Mouse (Mus musculus) hindbrain, embryonic 13.5 days (tissue): Measurements from ENCODE around the gene Gnat1. TPM values are rescaled to one million over a fixed set of nuclear protein-coding genes. Genes with fewer than 3 reads are reported as not detected.

Source experiments
- ATAC-seq: fragments of 200-750 bp; cut with Nextera tagmentation; 2 replicates; pipeline ENCODE4 v1.8.0; 2017; ENCODE audit warnings: moderate TSS enrichment; ENCODE audit not compliant: low FRiP score
- H3K27ac ChIP-seq: fragments of 300-500 bp; sonication (generic); 2 replicates; pipeline ENCODE4 v1.5.1; 2015; ENCODE audit warnings: inconsistent platforms, mild to moderate bottlenecking, moderate library complexity
- H3K27me3 ChIP-seq: fragments of 300-500 bp; sonication (generic); 2 replicates; pipeline ENCODE4 v1.6.1; 2015; ENCODE audit warnings: mild to moderate bottlenecking, inconsistent platforms
- H3K36me3 ChIP-seq: fragments of 300-500 bp; sonication (generic); 2 replicates; pipeline ENCODE4 v1.6.1; 2015; ENCODE audit warnings: mild to moderate bottlenecking, inconsistent platforms
- H3K4me1 ChIP-seq: fragments of 300-500 bp; sonication (generic); replicated peaks from 2 replicates; pipeline ENCODE4 v1.6.1; 2015; ENCODE audit warnings: inconsistent platforms
- H3K4me2 ChIP-seq: fragments of 300-500 bp; sonication (generic); 2 replicates; pipeline ENCODE4 v1.6.1; 2015; ENCODE audit warnings: inconsistent platforms, mild to moderate bottlenecking, moderate library complexity
- H3K4me3 ChIP-seq: fragments of 300-500 bp; sonication (generic); 2 replicates; pipeline ENCODE4 v1.5.1; 2015; ENCODE audit warnings: mild to moderate bottlenecking, inconsistent platforms
- H3K9ac ChIP-seq: fragments of 300-500 bp; sonication (generic); 2 replicates; pipeline ENCODE4 v1.6.1; 2015; ENCODE audit warnings: mild to moderate bottlenecking, inconsistent platforms
- H3K9me3 ChIP-seq: fragments of 300-500 bp; sonication (generic); 2 replicates; pipeline ENCODE4 v1.6.1; 2016; ENCODE audit warnings: inconsistent platforms
- WGBS: fragments of 180-500 bp; shearing (Covaris S2); methylation state at CpG from one replicate; pipeline ENCODE4 v1.1.7; 2015; 5-methylcytosine and 5-hydroxymethylcytosine counted together
- polyA plus RNA-seq: library from polyadenylated mRNA; unstranded; fragments of >200 nt; fragmentation: Nextera tagmentation; extraction: Ambion mirVana; gene quantifications from 2 replicates; pipeline ENCODE4 v1.2.1, GENCODE M21; 2015

Gnat1 gene
- polyA plus RNA-seq, 1 experiment from 2014 or later: 1.8 TPM

DNA sequence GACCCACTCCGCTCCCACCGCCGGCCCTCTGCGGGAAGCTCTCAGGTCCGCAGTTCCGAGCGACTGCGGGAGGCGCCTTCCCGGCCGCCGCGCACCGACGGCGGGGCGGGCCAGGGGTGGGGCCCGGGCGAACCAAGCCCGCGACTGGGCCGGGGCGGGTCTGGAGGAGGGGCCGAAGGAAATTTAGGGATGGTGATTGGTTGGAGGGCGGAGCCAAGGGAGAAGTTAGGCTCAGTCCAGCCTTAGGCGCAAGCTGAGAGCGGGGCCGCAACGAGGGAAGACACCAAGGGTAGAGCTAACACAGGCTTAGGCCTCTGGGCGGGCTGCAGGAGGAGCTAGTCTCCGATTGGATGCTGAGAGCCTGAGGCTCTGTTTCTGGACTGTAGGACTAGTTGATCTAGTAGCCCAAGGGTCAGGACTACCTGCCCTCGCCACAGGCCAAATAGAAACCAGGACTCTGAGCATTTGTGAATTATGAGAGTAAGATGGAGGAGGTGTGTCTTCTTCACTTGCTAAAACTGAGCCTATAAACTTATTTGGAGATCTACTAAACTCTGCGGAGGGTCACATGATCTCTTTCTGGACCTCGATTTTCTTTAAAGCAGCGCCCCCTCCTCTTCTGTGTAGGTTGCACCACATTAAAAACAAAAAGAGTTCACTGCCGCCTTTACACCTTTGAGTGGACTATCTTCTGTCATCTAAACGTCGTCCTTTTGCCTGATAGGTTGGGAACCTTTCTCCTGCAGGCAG is 44.1 kb downstream of the Gnat1 start, which contains the start of gene Gnai2:
TSS of gene Gnai2 (minus strand) at position 89 of the 750 bp plus-strand sequence.
- ATAC-seq: peak; percentile 90
- Histone ChIP-seq H3K4me2 (peak within 1 kb of the TSS; percentile 95), H3K4me3 (peak within 1 kb of the TSS; percentile 84), H3K36me3 (no peaks in the 10 kb centered on the region), H3K27me3 (no peaks in the 10 kb centered on the region), H3K9ac (peak within 1 kb of the TSS; percentile 94), H3K9me3 (no peaks in the 10 kb centered on the region), H3K4me1 (peaks cover 71% of the 10 kb centered on the region), H3K27ac (peak within 1 kb of the TSS; percentile 97)
- 1% methylated on average over 38 of the region's 38 CpGs for WGBS

DNA sequence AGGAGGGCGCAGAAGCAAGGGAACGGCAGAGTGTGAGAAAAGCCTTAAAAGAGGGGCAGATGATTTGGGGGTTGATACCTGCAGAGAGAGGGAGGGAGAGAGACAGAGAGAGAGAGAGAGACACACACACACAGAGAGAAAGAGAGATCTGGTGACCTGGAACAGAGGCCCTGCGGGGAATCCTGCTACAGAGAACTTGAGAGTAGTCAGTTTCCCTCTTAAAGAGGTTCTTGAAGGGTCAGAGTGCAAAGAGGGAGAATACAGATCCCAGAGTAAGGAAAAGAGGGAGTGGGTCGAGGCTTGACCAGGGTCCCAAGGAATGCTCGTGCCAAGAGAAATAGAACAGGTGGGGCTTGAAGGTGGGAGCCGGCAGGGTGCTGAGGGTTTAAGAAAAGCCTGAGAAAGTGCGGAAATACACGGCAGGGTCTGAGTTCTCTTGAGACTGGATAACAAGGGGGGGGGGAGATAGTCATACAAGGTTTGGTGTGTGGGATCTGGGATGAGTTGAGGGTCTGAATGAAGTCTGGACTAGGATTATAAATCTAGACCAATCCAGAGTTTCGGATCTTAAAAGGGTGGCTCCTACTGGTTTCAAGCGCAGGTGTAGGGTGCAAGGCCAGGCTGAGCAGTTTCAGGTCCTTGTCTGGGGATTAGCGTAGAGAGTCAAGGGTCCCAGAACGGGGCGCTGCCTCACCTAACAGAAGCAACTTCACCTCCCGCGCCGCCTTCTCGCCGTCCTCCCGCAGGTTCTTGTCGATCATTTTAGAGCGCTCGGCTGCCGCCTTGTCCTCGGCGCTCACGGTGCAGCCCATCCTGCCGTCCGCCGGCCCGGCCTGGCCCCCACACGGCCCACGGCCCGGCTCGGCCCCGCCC is 44.9 kb downstream of the Gnat1 start:
- no peaks in the 10 kb centered on the region for H3K27me3 ChIP-seq

DNA sequence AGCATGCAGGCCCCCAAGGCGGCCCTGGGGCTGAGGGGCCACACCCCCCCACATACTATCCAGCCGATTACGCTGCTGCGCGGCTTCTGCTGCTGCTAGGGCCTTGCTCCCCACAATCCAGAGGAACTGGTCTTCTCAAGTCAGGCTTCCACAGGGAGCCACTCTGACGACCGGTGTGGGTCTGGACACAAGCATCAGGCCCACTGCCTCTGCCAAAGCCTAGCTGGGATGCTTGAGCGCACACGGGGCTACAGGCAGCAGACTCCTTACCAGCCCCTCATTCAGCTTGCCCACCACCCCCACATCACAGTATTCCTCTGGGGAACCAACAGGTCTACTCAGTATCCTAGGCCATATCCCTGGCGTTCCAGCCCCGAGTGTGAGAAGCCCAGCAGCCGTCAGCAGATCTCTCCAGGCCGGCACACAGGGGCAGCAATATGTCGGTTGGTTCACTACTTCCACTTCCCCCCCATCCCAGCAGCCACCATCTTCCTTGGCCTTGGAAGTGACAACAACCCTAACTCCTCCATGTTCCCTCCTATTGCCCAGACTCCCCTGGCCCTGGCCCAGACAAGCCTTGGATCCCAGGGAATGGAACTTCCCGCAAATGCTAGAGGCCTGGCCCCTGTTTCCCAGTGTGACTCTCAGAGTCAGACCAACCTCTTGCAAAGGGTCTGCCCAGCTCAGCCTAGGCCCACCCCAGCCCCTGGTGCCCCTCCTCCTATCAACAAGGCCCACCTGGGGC is 45.7 kb downstream of the Gnat1 start:
- peak overlapping the region; percentile 84 for H3K4me3 ChIP-seq
- H3K4me1 ChIP-seq: peaks cover 85% of the 10 kb centered on the region
- H3K27me3 ChIP-seq: no peaks in the 10 kb centered on the region
- H3K9ac ChIP-seq: peak overlapping the region; percentile 94
- no peaks in the 10 kb centered on the region for H3K36me3 ChIP-seq
- H3K4me2 ChIP-seq: peak overlapping the region; percentile 95
- no peak for ATAC-seq
- WGBS: 0% methylated on average over 15 of the region's 15 CpGs
- H3K9me3 ChIP-seq: no peaks in the 10 kb centered on the region
- H3K27ac ChIP-seq: peak overlapping the region; percentile 97

More for the DNA sequence above, 44.9 kb downstream of the Gnat1 start:
- WGBS: 1% methylated on average over 35 of the region's 35 CpGs
- no peaks in the 10 kb centered on the region for H3K9me3 ChIP-seq
- H3K4me1 ChIP-seq: peaks cover 77% of the 10 kb centered on the region
- peak overlapping the region; percentile 84 for H3K4me3 ChIP-seq
- H3K36me3 ChIP-seq: no peaks in the 10 kb centered on the region
- H3K4me2 ChIP-seq: peak overlapping the region; percentile 95
- H3K27ac ChIP-seq: peak overlapping the region; percentile 97
- H3K9ac ChIP-seq: peak overlapping the region; percentile 94
- ATAC-seq: no peak

DNA sequence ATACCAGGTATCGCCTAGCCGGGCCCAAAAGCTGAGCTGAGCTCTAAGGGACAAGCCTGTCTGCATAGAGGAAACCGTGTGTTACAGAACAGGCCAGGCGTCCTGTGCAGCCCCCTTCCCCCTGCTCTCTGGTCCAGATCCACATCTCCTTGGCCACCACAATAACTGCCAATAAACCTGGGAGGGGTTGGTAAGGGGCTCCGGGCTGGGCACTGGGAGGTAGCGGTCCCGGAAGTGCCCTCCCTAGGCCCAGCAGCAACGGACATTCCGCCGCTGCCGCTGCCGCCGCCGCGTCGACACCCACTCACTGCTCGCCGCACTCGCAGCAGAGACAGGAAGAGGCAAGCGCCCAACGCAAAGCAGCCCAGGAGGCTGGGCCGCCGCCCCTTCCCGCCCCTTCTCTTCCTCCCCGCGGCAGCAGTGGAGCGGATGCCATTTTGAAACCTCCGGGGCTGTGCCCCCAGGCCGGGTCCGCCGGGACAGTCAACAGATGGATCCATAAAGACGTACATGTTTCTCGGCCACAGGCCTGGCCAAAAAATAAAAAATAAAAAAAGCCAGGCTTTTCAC is 46.3 kb downstream of the Gnat1 start:
- Histone ChIP-seq H3K27me3 (no peaks in the 10 kb centered on the region), H3K4me3 (peak overlapping the region; percentile 84), H3K4me1 (peaks cover 91% of the 10 kb centered on the region), H3K9ac (peak overlapping the region; percentile 94), H3K36me3 (no peaks in the 10 kb centered on the region), H3K4me2 (peak overlapping the region; percentile 95), H3K9me3 (no peaks in the 10 kb centered on the region), H3K27ac (peak overlapping the region; percentile 97)
- WGBS: under 1% methylated on average over 32 of the region's 33 CpGs
- no peak for ATAC-seq

DNA sequence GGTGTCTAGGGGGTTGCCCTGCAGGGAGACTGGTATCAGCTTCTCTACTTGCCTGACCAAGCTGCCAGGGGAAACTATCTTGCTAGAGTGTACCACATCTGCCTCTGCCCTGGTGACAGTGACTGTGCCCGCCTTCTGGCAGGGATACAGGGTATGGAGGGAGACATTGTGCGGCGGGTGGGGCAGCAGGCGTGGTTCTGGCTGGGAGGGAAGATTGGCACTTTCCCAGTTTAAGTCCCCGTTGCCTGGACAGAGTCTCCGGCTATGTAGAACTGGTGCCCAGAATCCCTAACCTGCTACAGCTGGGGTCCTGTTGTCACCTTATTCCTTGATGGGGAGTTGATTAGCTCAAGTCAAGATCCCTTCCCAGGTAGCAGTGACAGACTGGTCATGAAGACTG is 47.0 kb downstream of the Gnat1 start:
- H3K4me1 ChIP-seq: peaks cover 92% of the 10 kb centered on the region
- peak overlapping the region; percentile 97 for H3K27ac ChIP-seq
- H3K4me2 ChIP-seq: peak overlapping the region; percentile 95
- H3K4me3 ChIP-seq: peak overlapping the region; percentile 84
- WGBS: 16% methylated on average over 6 of the region's 6 CpGs
- peak overlapping the region; percentile 94 for H3K9ac ChIP-seq
- H3K9me3 ChIP-seq: no peaks in the 10 kb centered on the region
- H3K36me3 ChIP-seq: no peaks in the 10 kb centered on the region
- ATAC-seq: no peak
- H3K27me3 ChIP-seq: no peaks in the 10 kb centered on the region

DNA sequence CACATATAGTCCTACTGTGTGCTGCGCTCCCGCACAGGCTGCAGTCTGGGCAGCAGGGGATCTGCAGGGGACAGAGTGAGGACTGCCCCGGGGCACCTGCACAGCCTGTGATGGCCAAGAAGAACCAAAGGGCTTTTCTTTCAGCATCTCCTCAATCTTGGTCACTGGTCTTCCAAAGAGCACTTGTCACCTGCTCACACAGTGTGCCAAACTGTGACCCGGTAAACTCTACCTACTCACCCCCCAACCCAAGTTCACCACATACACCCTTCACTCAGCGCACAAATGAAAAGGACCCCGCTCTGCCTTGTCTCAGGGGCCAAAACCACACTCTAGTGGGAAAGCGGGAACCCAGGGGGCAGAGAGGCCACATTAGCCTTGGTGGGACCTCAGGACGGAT is 47.7 kb downstream of the Gnat1 start:
- peak overlapping the region; percentile 95 for H3K4me2 ChIP-seq
- H3K4me1 ChIP-seq: peaks cover 92% of the 10 kb centered on the region
- no peaks in the 10 kb centered on the region for H3K9me3 ChIP-seq
- H3K27me3 ChIP-seq: no peaks in the 10 kb centered on the region
- no peak for ATAC-seq
- no peaks in the 10 kb centered on the region for H3K36me3 ChIP-seq
- WGBS: 59% methylated on average over 8 of the region's 8 CpGs
- H3K4me3 ChIP-seq: peak overlapping the region; percentile 84
- peak overlapping the region; percentile 94 for H3K9ac ChIP-seq
- peak overlapping the region; percentile 97 for H3K27ac ChIP-seq

DNA sequence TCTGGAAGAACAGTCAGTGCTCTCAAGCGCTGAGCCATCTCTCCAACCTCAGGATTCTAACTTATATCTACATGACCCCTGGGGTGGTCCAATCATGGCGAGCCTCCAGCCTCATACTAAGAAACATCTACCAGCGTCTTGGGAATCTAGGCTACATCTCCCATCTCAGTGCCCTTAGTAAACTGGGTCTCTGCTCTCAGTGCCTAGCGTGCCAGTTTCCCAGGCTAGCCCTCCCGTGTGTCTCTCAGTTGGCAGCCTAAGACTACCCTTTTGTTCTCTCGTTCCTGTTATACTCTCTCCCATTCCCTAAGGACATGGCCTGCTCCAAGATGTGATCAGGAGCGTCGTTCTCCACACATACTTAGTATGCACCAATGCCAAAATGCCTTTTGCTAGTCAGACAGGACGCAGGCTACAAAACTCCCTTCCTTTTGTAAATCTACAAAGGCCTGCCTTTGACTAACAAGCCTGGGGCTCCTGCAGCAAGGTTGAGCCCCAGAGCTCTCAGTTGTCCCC is 48.1 kb downstream of the Gnat1 start:
- Histone ChIP-seq H3K27me3 (no peaks in the 10 kb centered on the region), H3K36me3 (no peaks in the 10 kb centered on the region), H3K4me1 (peaks cover 93% of the 10 kb centered on the region), H3K4me2 (peak overlapping the region; percentile 95), H3K9me3 (no peaks in the 10 kb centered on the region), H3K4me3 (peak overlapping the region; percentile 84; the same call in 1 of the 2 replicates), H3K27ac (peak overlapping the region; percentile 97), H3K9ac (peak overlapping the region; percentile 94)
- WGBS: 22% methylated on average over 9 of the region's 9 CpGs
- ATAC-seq: no peak

DNA sequence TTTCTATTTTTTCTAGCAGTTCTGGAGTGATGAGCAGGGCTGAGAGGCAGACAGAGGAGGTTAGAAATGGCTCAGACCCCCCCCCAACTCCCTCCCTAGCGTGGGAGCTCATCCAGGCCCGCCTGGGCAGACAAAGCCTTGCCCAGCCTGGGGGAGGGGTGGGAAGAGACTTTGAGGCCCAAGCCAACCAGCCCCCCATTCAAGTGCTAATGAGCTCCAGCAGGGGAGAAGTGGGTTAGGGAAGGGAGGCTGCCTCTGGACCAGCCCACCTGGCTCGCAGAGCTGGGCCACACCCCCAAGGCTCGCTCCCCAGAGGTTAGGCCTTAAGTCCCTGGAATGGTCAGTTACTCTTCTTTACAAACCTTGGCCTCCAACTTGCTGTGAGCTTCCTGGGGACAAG is 48.9 kb downstream of the Gnat1 start:
- Histone ChIP-seq H3K36me3 (no peaks in the 10 kb centered on the region), H3K9me3 (no peaks in the 10 kb centered on the region), H3K4me3 (peak overlapping the region; percentile 25), H3K4me1 (peaks cover 93% of the 10 kb centered on the region), H3K9ac (peak overlapping the region; percentile 94), H3K27ac (peak overlapping the region; percentile 97), H3K27me3 (no peaks in the 10 kb centered on the region), H3K4me2 (peak overlapping the region; percentile 95)
- ATAC-seq: peak; percentile 15
- WGBS: 2% methylated on average over 4 of the region's 4 CpGs

DNA sequence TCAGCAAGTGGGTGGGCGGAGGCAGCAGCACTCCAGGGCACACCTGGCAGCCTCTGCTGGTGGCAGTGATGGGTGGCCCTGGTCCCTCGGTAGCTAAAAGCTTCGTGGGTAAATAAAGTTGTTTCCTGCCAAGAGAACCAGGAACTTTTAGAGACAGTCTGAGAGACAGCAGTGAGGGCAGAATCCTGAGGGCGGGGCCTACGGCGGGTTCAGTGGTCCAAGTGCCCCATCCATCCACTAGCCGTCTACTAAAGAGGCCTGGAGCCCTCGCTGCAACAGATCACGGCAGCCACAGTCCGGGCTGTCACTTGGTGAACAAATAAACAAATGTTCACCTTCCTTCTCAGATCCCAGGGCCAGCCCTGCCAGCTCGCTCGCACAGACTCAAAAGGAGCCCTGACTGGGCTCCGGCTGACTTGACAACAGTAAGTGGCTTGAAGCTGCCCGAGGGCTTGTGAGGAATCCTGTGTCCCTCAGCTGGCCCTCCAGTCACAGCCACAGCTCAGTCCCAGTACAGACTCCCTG is 49.5 kb downstream of the Gnat1 start:
- Histone ChIP-seq H3K4me1 (peaks cover 97% of the 10 kb centered on the region), H3K27me3 (no peaks in the 10 kb centered on the region), H3K27ac (peak overlapping the region; percentile 97), H3K4me3 (peak overlapping the region; percentile 25), H3K4me2 (peak overlapping the region; percentile 95), H3K9me3 (no peaks in the 10 kb centered on the region), H3K9ac (peak overlapping the region; percentile 94), H3K36me3 (peaks cover 2% of the 10 kb centered on the region; the same call in 1 of the 2 replicates)
- WGBS: 7% methylated on average over 14 of the region's 14 CpGs
- ATAC-seq: peak; percentile 4

DNA sequence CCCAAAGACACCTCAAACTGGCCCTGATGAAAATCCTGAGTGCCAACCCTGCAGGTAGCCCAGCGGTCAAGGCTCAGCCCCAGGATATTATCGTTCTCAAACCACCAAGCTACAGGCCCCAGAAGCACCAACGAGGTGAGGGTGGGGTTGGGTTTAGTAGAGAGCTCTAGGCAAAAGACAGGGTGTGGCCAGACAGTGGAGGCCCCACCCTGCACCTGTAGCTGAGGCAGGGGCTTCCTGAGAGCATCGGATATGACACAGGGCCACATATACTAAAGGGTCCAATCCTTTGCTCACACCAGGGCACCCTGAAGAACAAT is 50.1 kb downstream of the Gnat1 start:
- ATAC-seq: no peak
- WGBS: 26% methylated on average over 4 of the region's 4 CpGs
- Histone ChIP-seq H3K27ac (peak overlapping the region; percentile 97), H3K4me1 (peaks cover 100% of the 10 kb centered on the region), H3K9me3 (no peaks in the 10 kb centered on the region), H3K36me3 (peaks cover 8% of the 10 kb centered on the region; the same call in 1 of the 2 replicates), H3K4me2 (peak overlapping the region; percentile 95), H3K9ac (peak overlapping the region; percentile 94), H3K4me3 (no peak overlapping the region), H3K27me3 (no peaks in the 10 kb centered on the region)

DNA sequence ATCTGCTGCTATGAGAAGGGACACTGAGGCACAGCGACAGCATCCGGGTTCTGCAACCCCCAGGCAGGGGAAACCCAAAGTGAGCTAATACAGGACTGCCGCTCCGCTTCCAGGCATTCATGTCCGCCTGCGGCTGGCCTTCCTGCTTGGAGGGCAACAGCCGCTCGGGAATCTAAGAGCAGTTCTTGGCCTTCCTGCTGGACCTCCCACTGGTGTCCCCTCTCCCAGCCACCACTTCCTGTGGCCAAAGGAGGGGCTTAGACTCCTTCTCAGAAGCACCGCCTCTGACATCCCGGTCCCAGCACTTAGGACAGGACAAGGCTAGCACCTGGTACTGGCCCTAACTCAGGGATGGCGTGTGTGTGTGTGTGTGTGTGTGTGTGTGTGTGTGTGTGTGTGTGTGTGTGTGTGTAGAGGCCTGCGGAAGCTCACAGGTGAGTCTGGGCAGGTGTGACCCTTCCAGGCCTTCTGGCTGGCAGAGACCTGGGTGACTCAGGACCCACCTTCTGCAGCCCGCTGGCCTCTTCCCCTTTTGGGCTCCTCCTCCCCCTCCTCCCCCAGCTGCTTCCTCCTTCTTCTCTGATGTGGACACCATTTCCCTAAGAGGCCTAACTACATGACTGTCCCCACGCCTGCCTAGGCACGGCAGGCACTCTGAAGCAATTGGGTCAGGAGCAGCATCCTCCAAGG is 50.6 kb downstream of the Gnat1 start:
- Histone ChIP-seq H3K4me3 (no peak overlapping the region), H3K4me1 (peaks cover 100% of the 10 kb centered on the region), H3K27ac (peak overlapping the region; percentile 97), H3K36me3 (peaks cover 11% of the 10 kb centered on the region; the same call in 1 of the 2 replicates), H3K9ac (peak overlapping the region; percentile 94), H3K27me3 (no peaks in the 10 kb centered on the region), H3K4me2 (peak overlapping the region; percentile 95), H3K9me3 (no peaks in the 10 kb centered on the region)
- WGBS: 43% methylated on average over 14 of the region's 15 CpGs
- ATAC-seq: no peak
